Mouse (Mus musculus) neural tube, embryonic 12.5 days (tissue): ENCODE measurements around the gene Rbfox1. TPM values are rescaled to one million over a fixed set of nuclear protein-coding genes. Genes with fewer than 3 reads are reported as not detected.

Source experiments
- ATAC-seq: fragments of 200-750 bp; cut with Nextera tagmentation; 2 replicates; pipeline ENCODE4 v1.8.0; 2017; ENCODE audit warnings: low read depth, mild to moderate bottlenecking, moderate TSS enrichment, moderate library complexity; ENCODE audit not compliant: low FRiP score
- H3K27ac ChIP-seq: fragments of 300-500 bp; sonication (generic); 2 replicates; pipeline ENCODE4 v1.5.1; 2016
- H3K27me3 ChIP-seq: fragments of 300-500 bp; sonication (generic); replicated peaks from 2 replicates; pipeline ENCODE4 v1.6.1; 2016; ENCODE audit warnings: mild to moderate bottlenecking
- H3K36me3 ChIP-seq: fragments of 300-500 bp; sonication (generic); 2 replicates; pipeline ENCODE4 v1.6.1; 2016; ENCODE audit warnings: mild to moderate bottlenecking
- H3K4me1 ChIP-seq: fragments of 300-500 bp; sonication (generic); 2 replicates; pipeline ENCODE4 v1.6.1; 2016
- H3K4me2 ChIP-seq: fragments of 300-500 bp; sonication (generic); replicated peaks from 2 replicates; pipeline ENCODE4 v1.6.1; 2016; ENCODE audit warnings: mild to moderate bottlenecking
- H3K4me3 ChIP-seq: fragments of 300-500 bp; sonication (generic); 2 replicates; pipeline ENCODE4 v1.5.1; 2016
- H3K9ac ChIP-seq: fragments of 300-500 bp; sonication (generic); 2 replicates; pipeline ENCODE4 v1.6.1; 2016; ENCODE audit warnings: mild to moderate bottlenecking
- H3K9me3 ChIP-seq: fragments of 300-500 bp; sonication (generic); 2 replicates; pipeline ENCODE4 v1.6.1; 2016; ENCODE audit warnings: mild to moderate bottlenecking
- WGBS: fragments of 180-500 bp; shearing (Covaris S2); methylation state at CpG from one replicate; pipeline ENCODE4 v1.1.7; 2016; 5-methylcytosine and 5-hydroxymethylcytosine counted together
- polyA plus RNA-seq: library from polyadenylated mRNA; unstranded; fragments of >200 nt; fragmentation: Nextera tagmentation; extraction: Ambion mirVana; gene quantifications from 2 replicates; pipeline ENCODE4 v1.2.1, GENCODE M21; 2016

Gene Rbfox1
- polyA plus RNA-seq, 1 experiment from 2014 or later = 80.2 TPM

DNA sequence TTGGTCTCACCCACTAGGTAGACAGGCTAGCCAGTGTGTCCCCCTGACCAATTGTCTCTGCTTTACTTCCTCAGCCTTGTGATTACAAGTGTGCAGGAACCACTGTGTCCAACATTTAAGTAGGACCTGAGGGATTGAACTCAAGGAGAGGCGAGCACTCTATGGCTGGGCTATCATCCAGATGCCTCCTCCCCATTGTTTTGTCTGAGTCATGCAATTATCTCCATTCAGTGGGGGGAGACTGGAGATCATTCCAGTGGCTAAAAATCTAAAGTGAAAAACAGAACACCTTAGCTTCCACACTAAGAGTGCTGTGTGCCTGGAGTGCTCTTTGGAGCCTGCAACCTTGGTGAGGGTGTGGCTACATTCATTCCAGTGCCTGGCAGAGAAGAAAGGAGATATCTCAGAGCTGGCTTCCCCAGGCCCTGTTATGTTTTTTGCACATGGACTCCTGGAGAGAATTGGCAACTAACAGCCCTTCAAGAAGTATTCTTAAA lies 594.0 kb downstream of the Rbfox1 start:
- no peak for ATAC-seq

DNA sequence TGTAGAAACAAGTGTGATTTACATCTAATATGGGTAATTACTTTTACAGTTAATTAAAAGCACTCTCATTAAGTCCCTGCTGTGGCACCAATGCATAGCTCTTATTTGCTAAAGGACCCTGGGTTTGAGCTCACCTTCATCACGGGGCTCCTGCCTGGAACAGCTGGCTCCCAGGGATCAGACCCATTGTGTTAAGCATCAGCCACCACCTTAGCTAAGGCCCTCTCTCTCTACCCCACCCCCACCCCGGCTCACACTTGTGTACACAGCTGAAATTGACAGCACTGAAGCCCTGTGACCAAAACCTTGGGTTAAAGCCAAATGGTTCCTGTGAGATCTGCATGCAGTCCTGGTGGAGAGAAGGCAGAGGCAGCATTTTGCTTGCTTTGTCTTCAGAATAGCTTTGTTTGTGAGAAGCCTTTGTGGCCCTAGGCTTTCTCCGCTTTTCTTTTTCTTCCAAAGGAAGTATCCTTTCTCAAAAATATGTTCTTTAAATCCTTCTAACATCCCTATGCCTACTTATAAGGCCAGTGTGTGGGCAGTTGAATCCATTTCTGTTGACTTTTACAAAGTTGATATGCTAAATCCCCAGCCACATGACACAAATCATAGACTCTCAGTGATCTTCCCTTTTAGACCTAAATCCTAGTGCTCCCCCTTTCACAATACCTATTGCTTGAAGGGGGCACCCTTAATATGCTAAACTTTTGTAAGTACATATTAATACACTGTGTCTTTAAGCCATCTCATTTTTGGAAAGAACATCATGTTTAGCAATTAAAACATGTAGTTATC lies 594.7 kb downstream of the Rbfox1 start:
- Histone ChIP-seq H3K27ac (no peak overlapping the region), H3K4me3 (no peak overlapping the region), H3K9me3 (no peaks in the 10 kb centered on the region), H3K9ac (no peak overlapping the region), H3K4me1 (0 out of 2 replicates have a peak, but pooled peaks cover 6% of the 10 kb centered on the region), H3K27me3 (no peaks in the 10 kb centered on the region), H3K4me2 (no peak overlapping the region), H3K36me3 (no peaks in the 10 kb centered on the region)
- 27% methylated on average over 3 of the region's 3 CpGs for WGBS
- peak; percentile 72 for ATAC-seq

More for the DNA sequence above, 594.0 kb downstream of the Rbfox1 start:
- H3K4me1 ChIP-seq = 0 out of 2 replicates have a peak, but pooled peaks cover 6% of the 10 kb centered on the region
- H3K4me3 ChIP-seq = no peak overlapping the region
- H3K36me3 ChIP-seq = no peaks in the 10 kb centered on the region
- no peak overlapping the region for H3K27ac ChIP-seq
- no peaks in the 10 kb centered on the region for H3K9me3 ChIP-seq
- WGBS = 48% methylated on average over 1 of the region's 1 CpGs
- H3K4me2 ChIP-seq = no peak overlapping the region
- H3K9ac ChIP-seq = no peak overlapping the region
- H3K27me3 ChIP-seq = no peaks in the 10 kb centered on the region

DNA sequence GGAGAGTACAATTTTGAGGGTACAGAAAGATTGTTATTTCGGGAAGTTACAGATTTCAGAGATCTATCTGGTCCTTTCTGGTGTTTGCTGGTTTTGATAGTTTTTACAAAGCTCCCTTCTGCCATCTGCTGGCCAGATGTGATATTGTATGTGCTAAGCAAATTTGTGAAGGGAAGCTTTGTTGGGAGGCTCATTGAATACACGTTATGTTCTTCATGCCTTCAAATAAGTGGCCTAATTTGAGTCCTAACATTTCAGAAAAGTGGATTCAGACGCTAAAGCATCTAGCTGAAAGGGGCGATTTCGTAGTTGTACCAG lies 595.2 kb downstream of the Rbfox1 start:
- no peak overlapping the region for H3K4me2 ChIP-seq
- no peaks in the 10 kb centered on the region for H3K9me3 ChIP-seq
- 13% methylated on average over 5 of the region's 5 CpGs for WGBS
- H3K4me1 ChIP-seq = 0 out of 2 replicates have a peak, but pooled peaks cover 6% of the 10 kb centered on the region
- H3K36me3 ChIP-seq = no peaks in the 10 kb centered on the region
- ATAC-seq = no peak
- H3K9ac ChIP-seq = no peak overlapping the region
- no peak overlapping the region for H3K27ac ChIP-seq
- H3K4me3 ChIP-seq = no peak overlapping the region
- H3K27me3 ChIP-seq = no peaks in the 10 kb centered on the region

DNA sequence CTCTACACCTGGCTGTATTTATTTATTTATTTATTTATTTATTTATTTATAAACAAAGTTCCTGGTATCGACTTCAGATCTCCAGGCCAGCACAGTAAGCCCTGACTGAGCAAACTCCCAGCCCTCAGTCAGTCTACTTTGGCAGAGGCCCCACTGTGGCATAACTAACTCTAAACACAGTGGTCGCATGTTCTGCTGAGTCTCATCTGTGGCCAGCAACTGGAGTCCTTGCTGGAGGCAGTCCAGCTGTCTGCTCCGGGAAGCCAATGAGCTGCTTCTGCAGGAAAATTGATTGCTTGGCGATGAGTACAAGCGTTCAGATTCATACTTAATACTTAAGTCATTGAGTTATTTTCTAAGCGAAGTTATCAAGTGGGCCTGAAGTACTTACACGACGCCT lies 598.5 kb downstream of the Rbfox1 start:
- Histone ChIP-seq H3K9ac (no peak overlapping the region), H3K4me3 (no peak overlapping the region), H3K4me2 (no peak overlapping the region), H3K9me3 (no peaks in the 10 kb centered on the region), H3K27ac (no peak overlapping the region), H3K36me3 (no peaks in the 10 kb centered on the region), H3K27me3 (no peaks in the 10 kb centered on the region), H3K4me1 (0 out of 2 replicates have a peak, but pooled peaks cover 4% of the 10 kb centered on the region)
- WGBS = 84% methylated on average over 8 of the region's 8 CpGs
- ATAC-seq = no peak

DNA sequence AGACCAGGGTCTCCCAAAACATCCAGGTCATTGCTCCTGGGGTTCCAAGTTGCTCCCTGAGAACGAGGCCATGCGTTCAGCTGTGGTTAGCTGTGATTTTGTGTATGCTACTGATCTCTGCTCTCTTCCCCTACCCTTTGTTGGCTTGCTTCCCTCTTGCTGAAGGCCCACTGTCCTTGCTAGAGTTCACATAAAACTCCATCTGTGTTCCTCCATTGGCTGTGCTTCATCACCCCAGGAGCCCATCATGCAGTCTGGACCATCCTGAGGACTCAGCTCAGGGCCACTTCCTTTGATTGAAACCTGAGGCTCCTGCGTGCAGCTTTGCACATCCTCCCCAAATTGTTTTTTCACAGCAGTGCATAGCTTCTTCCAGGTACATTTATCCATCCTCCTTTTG lies 600.5 kb downstream of the Rbfox1 start:
- Histone ChIP-seq H3K4me1 (no peaks in the 10 kb centered on the region), H3K4me3 (no peak overlapping the region), H3K27ac (no peak overlapping the region), H3K4me2 (no peak overlapping the region), H3K9me3 (no peaks in the 10 kb centered on the region), H3K27me3 (no peaks in the 10 kb centered on the region), H3K36me3 (no peaks in the 10 kb centered on the region), H3K9ac (no peak overlapping the region)
- ATAC-seq = no peak
- WGBS = 86% methylated on average over 3 of the region's 3 CpGs

DNA sequence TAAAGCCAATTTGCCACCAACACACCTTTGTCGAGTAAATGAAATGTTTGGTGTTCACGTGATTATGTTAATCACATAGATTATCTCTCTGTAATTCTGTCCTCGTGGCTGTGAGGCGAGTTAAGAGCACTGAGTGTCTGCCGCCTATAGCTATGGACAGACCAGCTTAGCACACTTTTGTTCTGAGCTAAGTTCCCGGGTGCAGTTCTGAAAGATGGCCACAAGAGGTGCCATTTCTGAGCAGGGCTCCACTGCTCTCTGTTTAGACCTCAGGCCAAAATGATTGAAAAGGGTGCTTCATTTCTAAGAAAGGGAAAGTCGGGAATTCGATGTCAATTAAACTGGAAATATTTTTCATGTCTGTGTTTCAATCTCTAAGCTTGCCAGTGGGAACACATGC lies 617.1 kb downstream of the Rbfox1 start:
- Histone ChIP-seq H3K4me3 (no peak overlapping the region), H3K36me3 (no peaks in the 10 kb centered on the region), H3K4me1 (no peaks in the 10 kb centered on the region), H3K9ac (no peak overlapping the region), H3K27me3 (no peaks in the 10 kb centered on the region), H3K27ac (no peak overlapping the region), H3K4me2 (no peak overlapping the region), H3K9me3 (no peaks in the 10 kb centered on the region)
- WGBS = 31% methylated on average over 8 of the region's 8 CpGs
- no peak for ATAC-seq

DNA sequence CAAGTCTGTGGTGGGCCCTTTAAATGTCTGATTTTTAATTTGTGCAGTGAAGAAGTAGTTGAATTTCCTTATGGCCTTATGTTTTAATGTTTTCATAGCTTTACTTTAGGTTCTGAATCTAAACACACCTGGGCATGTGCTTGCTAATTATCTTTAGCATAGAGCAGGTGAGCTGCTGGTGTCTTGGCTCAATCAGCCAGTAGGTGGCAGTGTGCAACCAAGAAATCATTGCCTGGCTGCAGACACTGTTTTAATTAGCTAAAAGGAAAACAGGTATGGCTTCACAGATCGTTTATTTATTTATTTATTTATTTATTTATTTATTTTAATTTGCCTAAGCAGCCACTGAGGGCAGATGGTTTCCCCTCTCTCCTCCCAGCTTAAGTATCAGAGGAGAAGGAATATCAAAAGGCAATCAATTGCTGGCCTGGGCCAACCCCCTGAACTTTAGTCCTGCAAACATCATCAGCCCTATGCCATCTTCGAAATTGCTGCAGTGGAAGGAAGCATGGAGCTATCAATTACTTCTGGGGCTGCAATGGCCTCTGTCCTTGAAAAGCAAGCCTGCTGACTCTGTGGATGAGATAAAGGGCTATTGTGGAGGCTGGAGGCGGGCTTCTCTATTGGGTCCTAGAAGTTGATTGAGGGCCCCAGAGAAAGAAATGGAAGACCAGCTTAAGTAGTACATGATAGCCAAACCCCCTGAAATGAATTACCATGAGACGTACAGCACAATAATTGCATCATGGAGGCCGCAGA lies 618.6 kb downstream of the Rbfox1 start:
- Histone ChIP-seq H3K9me3 (no peaks in the 10 kb centered on the region), H3K4me1 (no peaks in the 10 kb centered on the region), H3K27me3 (no peaks in the 10 kb centered on the region), H3K4me3 (no peak overlapping the region), H3K36me3 (no peaks in the 10 kb centered on the region), H3K9ac (no peak overlapping the region), H3K27ac (no peak overlapping the region), H3K4me2 (no peak overlapping the region)
- 42% methylated on average over 5 of the region's 5 CpGs for whole genome bisulfite sequencing
- no peak for ATAC-seq

DNA sequence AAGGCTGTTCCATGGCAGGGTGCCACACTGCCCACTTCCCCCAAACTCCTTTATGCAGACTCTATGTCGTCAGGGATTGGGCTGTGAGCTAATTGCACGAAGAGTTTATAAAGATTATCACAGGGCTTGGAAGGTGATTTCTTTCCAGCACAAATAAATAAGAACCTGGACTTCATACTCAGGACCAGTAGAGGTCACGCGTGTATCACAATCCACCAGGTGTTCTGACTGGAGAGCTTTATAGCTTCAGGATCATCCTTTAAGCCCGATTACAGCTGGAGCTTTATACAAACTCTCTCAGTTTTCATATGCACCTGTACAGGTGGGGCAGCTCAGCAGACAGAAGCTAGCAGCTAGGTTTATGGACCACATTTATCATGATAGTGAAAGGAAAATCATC lies 623.8 kb downstream of the Rbfox1 start:
- Histone ChIP-seq H3K9ac (no peak overlapping the region), H3K4me1 (no peaks in the 10 kb centered on the region), H3K27me3 (no peaks in the 10 kb centered on the region), H3K27ac (no peak overlapping the region), H3K9me3 (no peaks in the 10 kb centered on the region), H3K4me2 (no peak overlapping the region), H3K4me3 (no peak overlapping the region), H3K36me3 (no peaks in the 10 kb centered on the region)
- no peak for ATAC-seq
- 81% methylated on average over 5 of the region's 5 CpGs for WGBS

DNA sequence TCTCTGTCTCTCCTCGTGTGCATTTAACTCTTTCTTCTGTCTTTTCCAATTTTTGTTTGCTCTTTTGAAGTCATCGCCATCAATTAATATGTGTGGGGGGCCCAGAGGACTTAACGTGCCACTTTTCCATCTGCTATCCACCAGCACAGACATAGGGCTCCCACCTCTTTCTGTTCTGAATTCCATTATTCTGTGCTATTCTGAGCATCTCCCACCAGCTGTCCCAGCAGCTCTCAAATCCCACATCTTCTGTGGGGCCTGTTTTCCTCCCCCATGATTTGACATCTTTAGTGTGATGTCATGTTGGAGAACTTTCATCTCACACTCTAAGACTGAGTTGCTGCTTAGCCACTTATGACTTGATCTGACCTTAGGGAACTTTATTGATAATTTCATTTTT lies 634.3 kb downstream of the Rbfox1 start:
- Histone ChIP-seq H3K36me3 (no peaks in the 10 kb centered on the region), H3K27ac (no peak overlapping the region), H3K4me1 (no peaks in the 10 kb centered on the region), H3K9me3 (no peaks in the 10 kb centered on the region), H3K4me3 (no peak overlapping the region), H3K27me3 (no peaks in the 10 kb centered on the region), H3K4me2 (no peak overlapping the region), H3K9ac (no peak overlapping the region)
- WGBS = 85% methylated on average over 3 of the region's 3 CpGs
- ATAC-seq = no peak

DNA sequence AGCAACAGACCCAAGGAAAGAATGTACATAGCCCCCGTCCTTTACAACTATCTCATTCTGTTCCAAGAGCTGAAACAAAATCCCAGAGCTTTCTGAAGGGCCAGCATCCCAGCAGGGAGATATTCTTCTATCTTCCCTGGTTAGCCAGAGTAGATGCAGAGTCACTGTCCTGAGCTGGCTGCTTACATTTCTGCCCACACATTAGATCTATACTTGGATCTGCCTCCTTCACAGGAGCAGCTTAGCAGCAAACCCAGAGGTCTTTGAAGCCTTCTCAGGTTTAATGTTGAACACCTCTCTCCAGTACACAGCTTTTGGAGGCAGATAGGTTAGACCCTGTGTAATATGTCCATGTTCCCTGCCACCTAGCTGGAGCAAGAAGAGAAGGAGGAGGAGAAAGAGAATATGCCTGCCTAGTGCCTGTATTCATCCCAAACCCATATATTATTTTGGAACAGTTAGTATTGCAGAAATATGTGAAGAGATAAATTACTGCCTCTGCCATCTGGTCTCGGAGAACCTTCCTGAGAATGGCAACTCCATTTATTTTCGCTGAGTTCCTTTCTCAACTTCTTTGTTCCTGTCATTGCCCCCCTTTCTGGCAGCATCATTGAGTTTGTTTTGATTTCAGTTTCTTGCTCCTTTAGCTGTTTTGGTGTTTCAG lies 640.5 kb downstream of the Rbfox1 start:
- 70% methylated on average over 3 of the region's 3 CpGs for WGBS
- ATAC-seq = no peak
- Histone ChIP-seq H3K36me3 (no peaks in the 10 kb centered on the region), H3K9me3 (no peaks in the 10 kb centered on the region), H3K9ac (no peak overlapping the region), H3K4me1 (no peaks in the 10 kb centered on the region), H3K4me2 (no peak overlapping the region), H3K27me3 (no peaks in the 10 kb centered on the region), H3K27ac (no peak overlapping the region), H3K4me3 (no peak overlapping the region)

DNA sequence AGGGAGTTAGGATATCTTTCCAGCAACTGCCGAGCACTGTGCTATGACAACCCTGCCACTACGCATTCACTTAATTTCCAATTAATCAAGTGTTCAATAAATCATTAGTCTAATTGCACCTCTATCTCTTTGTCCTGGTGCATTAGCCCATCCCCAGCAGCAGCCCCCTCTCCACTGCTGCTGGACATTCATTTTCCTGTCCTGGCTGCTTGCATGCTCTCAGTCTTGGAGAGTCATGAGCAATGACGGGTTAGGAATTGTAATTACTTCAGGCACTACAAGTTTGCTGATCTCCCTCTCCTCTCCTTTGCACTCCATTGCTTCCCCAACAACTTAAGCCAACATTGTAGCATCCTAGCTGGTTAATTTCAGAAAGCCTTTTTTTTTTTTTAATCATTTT lies 646.3 kb downstream of the Rbfox1 start:
- H3K4me1 ChIP-seq = peaks cover 10% of the 10 kb centered on the region; the same call in 1 of the 2 replicates
- H3K27ac ChIP-seq = no peak overlapping the region
- H3K9ac ChIP-seq = no peak overlapping the region
- no peak overlapping the region for H3K4me2 ChIP-seq
- H3K36me3 ChIP-seq = no peaks in the 10 kb centered on the region
- WGBS = 47% methylated on average over 3 of the region's 3 CpGs
- no peaks in the 10 kb centered on the region for H3K27me3 ChIP-seq
- H3K9me3 ChIP-seq = no peaks in the 10 kb centered on the region
- peak; percentile 41; the same call in 1 of the 2 replicates for ATAC-seq
- no peak overlapping the region for H3K4me3 ChIP-seq
